Mouse (Mus musculus) brain, embryonic 18.5 days (tissue): ENCODE data around the gene Tmem80.

Source experiments
- DNase-seq: peaks from one replicate; pipeline ENCODE4 v3.0.0-alpha.2; 2012; ENCODE audit warnings: low read depth, low spot score

Gene Tmem80

GRCm38 (mm10) chr7:141327469-141328372, at the start of gene Tmem80, which contains the start of gene Deaf1:
Gene Tmem80, plus strand, starts transcription at chr7:141327739.
Gene Deaf1, minus strand, starts transcription at chr7:141327690.
- peak; percentile 96 for DNase-seq

- no peak for DNase-seq
Observed at GRCm38 (mm10) chr7:141278766-141279590, 48.6 kb upstream of the Tmem80 start, which contains the start of gene Sct. Gene Sct, minus strand, starts transcription at chr7:141279133.

- DNase-seq: no peak
Observed at GRCm38 (mm10) chr7:141281442-141281841, 46.1 kb upstream of the Tmem80 start.

- DNase-seq: no peak
Observed at GRCm38 (mm10) chr7:141282756-141283155, 44.8 kb upstream of the Tmem80 start.

- DNase-seq: no peak
Observed at GRCm38 (mm10) chr7:141288042-141288441, 39.5 kb upstream of the Tmem80 start.

GRCm38 (mm10) chr7:141291921-141292582, 35.5 kb upstream of the Tmem80 start, which contains the start of gene Drd4:
Gene Drd4, plus strand, starts transcription at chr7:141292006.
- no peak for DNase-seq

- DNase-seq: no peak
Observed at GRCm38 (mm10) chr7:141292583-141293388, 34.8 kb upstream of the Tmem80 start.

GRCm38 (mm10) chr7:141293852-141294471, 33.6 kb upstream of the Tmem80 start:
- DNase-seq: no peak

GRCm38 (mm10) chr7:141294479-141294878, 33.1 kb upstream of the Tmem80 start:
- no peak for DNase-seq

GRCm38 (mm10) chr7:141297926-141298650, 29.5 kb upstream of the Tmem80 start:
- DNase-seq: no peak

GRCm38 (mm10) chr7:141299175-141299574, 28.4 kb upstream of the Tmem80 start:
- DNase-seq: no peak

GRCm38 (mm10) chr7:141301386-141301785, 26.2 kb upstream of the Tmem80 start:
- DNase-seq: no peak

GRCm38 (mm10) chr7:141302702-141303268, 24.8 kb upstream of the Tmem80 start:
- DNase-seq: no peak

- DNase-seq: no peak
Observed at GRCm38 (mm10) chr7:141304537-141304936, 23.0 kb upstream of the Tmem80 start.

GRCm38 (mm10) chr7:141314416-141314815, 13.1 kb upstream of the Tmem80 start:
- DNase-seq: no peak

- no peak for DNase-seq
Observed at GRCm38 (mm10) chr7:141315076-141315475, 12.5 kb upstream of the Tmem80 start.

GRCm38 (mm10) chr7:141315974-141316373, 11.6 kb upstream of the Tmem80 start:
- no peak for DNase-seq

GRCm38 (mm10) chr7:141317619-141318132, 9.9 kb upstream of the Tmem80 start:
- DNase-seq: no peak

- no peak for DNase-seq
Observed at GRCm38 (mm10) chr7:141319446-141319845, 8.1 kb upstream of the Tmem80 start.
